12 mouse cellular contexts compared by ENCODE assay signal in the genomic region with DNA sequence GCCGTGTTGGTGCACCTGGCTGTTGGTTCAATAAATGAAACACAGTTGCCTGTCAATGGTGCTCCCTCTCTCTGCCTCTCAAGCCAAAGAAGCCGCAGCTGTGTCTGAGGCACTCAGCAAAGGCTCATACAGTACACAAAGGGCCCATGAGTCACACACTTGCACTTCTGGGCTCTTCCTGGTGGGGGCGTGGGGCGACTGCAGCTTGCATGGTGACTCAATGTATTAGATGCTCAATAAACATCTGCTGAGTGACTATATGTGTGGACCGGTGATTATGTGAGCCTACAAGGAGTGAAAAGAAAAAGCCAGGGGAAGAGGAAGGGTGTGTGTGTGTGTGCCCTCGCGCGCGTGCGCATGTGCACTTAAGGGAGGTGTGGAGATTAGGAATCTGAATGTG. TPM values are rescaled to one million over a fixed set of nuclear protein-coding genes. Genes with fewer than 3 reads are reported as not detected.
A peak's percentile ranks its signal among the peaks of the same experiment; 100 is the strongest.
DNase-seq lines count a peak whose midpoint lies in the region; ATAC-seq and TF ChIP-seq lines count a peak whose summit lies in the region.
"Had no signal": no experiment of that assay in that cellular context is flagged by ENCODE, and none has a peak within 500 bp of the region (broad histone marks: within the 10 kb centered on the region; RNA-seq: fewer than 3 reads in every experiment).

No protein-coding gene starts in this region.

- H3K27me3 ChIP-seq in forebrain, embryonic 10.5 days (ENCODE audit: poor library complexity, severe bottlenecking) = no peaks in the 10 kb centered on the region
- no peaks in the 10 kb centered on the region for H3K27me3 ChIP-seq in forebrain, embryonic 14.5 days (replicated peaks; ENCODE audit: control insufficient read depth, insufficient read depth, low read length)
- no peaks in the 10 kb centered on the region for H3K27me3 ChIP-seq in midbrain, postnatal 0 days (ENCODE audit: insufficient read depth, low read length)
- H3K27me3 ChIP-seq in midbrain, embryonic 14.5 days (ENCODE audit: control insufficient read depth, insufficient read depth, low read length) = no peaks in the 10 kb centered on the region
- H3K27me3 ChIP-seq in small intestine, adult 2 months (ENCODE audit: control insufficient read depth, insufficient read depth, low read length) = no peaks in the 10 kb centered on the region

- peaks cover 33% of the 10 kb centered on the region for H3K4me1 ChIP-seq in forebrain, embryonic 10.5 days
- H3K4me1 ChIP-seq in forebrain, embryonic 14.5 days (ENCODE audit: control insufficient read depth, insufficient read depth, low read length) = peaks cover 15% of the 10 kb centered on the region
- H3K4me1 ChIP-seq in midbrain, postnatal 0 days (ENCODE audit: insufficient read depth, low read length) = peaks cover 19% of the 10 kb centered on the region; the same call in 1 of the 2 replicates
- peaks cover 23% of the 10 kb centered on the region for H3K4me1 ChIP-seq in midbrain, embryonic 14.5 days (ENCODE audit: control insufficient read depth, insufficient read depth, low read length)
- H3K4me1 ChIP-seq in small intestine, adult 2 months (ENCODE audit: control insufficient read depth, insufficient read depth, insufficient read length, low read length) = peaks cover 13% of the 10 kb centered on the region

- DNase-seq in forebrain, embryonic 10.5 days (ENCODE audit: extremely low spot score, low spot score) = no peak
- no peak for DNase-seq in forebrain, embryonic 14.5 days (ENCODE audit: low spot score)
- no peak for DNase-seq in midbrain, postnatal 0 days (ENCODE audit: low spot score)
- no peak for DNase-seq in midbrain, embryonic 14.5 days
- DNase-seq in ES-CJ7 (ENCODE audit: low read depth, low spot score) = peak; percentile 38
- no peak for DNase-seq in adrenal gland, adult (ENCODE audit: inconsistent age in 2 of 2, low spot score in 1 of 2)
- DNase-seq in adrenal gland, postnatal 36 days = no peak
- DNase-seq: kidney, adult 11 months; layer of hippocampus, postnatal 36 days had no signal

- peak; percentile 14; the same call in 1 of the 2 replicates for TF ChIP-seq CTCF in midbrain, postnatal 0 days (IDR thresholded peaks at IDR 0.05)
- TF ChIP-seq CTCF in small intestine, adult 2 months (IDR thresholded peaks at IDR 0.05; ENCODE audit: extremely low read depth, insufficient read length, insufficient replicate concordance, low read depth, low read length) = peak; percentile 8; the same call in 1 of the 2 replicates

- 95% methylated on average over 10 of the region's 10 CpGs for WGBS in forebrain, embryonic 10.5 days
- 90% methylated on average over 10 of the region's 10 CpGs for WGBS in forebrain, embryonic 14.5 days
- WGBS in midbrain, postnatal 0 days = 91% methylated on average over 10 of the region's 10 CpGs
- 91% methylated on average over 10 of the region's 10 CpGs for WGBS in midbrain, embryonic 14.5 days
- 93% methylated on average over 10 of the region's 10 CpGs for WGBS in small intestine, adult 2 months

- 0 out of 2 replicates have a peak overlapping the region, but pooled peaks have one; percentile 70 for H3K4me3 ChIP-seq in forebrain, embryonic 10.5 days
- H3K4me3 ChIP-seq in forebrain, embryonic 14.5 days (ENCODE audit: low read depth, low read length) = no peak overlapping the region
- H3K4me3 ChIP-seq in midbrain, postnatal 0 days (ENCODE audit: low read depth, low read length) = no peak overlapping the region
- H3K4me3 ChIP-seq in midbrain, embryonic 14.5 days (replicated peaks; ENCODE audit: low read depth, low read length) = no peak overlapping the region
- no peak overlapping the region for H3K4me3 ChIP-seq in small intestine, adult 2 months (ENCODE audit: low read depth, low read length)

- TF ChIP-seq POLR2A in small intestine, adult 2 months (IDR thresholded peaks at IDR 0.05; ENCODE audit: low read depth, low read length) = no peak

- H3K9me3 ChIP-seq in forebrain, embryonic 10.5 days = no peaks in the 10 kb centered on the region
- H3K9me3 ChIP-seq in forebrain, embryonic 14.5 days (replicated peaks; ENCODE audit: control insufficient read depth, low read length) = no peaks in the 10 kb centered on the region
- no peaks in the 10 kb centered on the region for H3K9me3 ChIP-seq in midbrain, postnatal 0 days (ENCODE audit: low read length)
- H3K9me3 ChIP-seq in midbrain, embryonic 14.5 days (ENCODE audit: control insufficient read depth, low read length) = no peaks in the 10 kb centered on the region

- H3K9ac ChIP-seq in forebrain, embryonic 14.5 days (ENCODE audit: low read length) = no peak overlapping the region
- no peak overlapping the region for H3K9ac ChIP-seq in midbrain, postnatal 0 days (replicated peaks; ENCODE audit: low read length, poor library complexity, severe bottlenecking)
- H3K9ac ChIP-seq in midbrain, embryonic 14.5 days (replicated peaks; ENCODE audit: low read length) = no peak overlapping the region

- no peak for ATAC-seq in forebrain, embryonic 14.5 days
- ATAC-seq in midbrain, postnatal 0 days (ENCODE audit: low FRiP score) = no peak
- ATAC-seq in midbrain, embryonic 14.5 days (ENCODE audit: low FRiP score, low TSS enrichment) = no peak

- H3K36me3 ChIP-seq in forebrain, embryonic 10.5 days (replicated peaks) = peaks cover 34% of the 10 kb centered on the region
- peaks cover 13% of the 10 kb centered on the region; the same call in 1 of the 2 replicates for H3K36me3 ChIP-seq in forebrain, embryonic 14.5 days (ENCODE audit: control insufficient read depth, insufficient read depth, low read length)
- H3K36me3 ChIP-seq in midbrain, postnatal 0 days (ENCODE audit: insufficient read depth, low read length) = 0 out of 2 replicates have a peak, but pooled peaks cover 3% of the 10 kb centered on the region
- H3K36me3 ChIP-seq in midbrain, embryonic 14.5 days (ENCODE audit: control insufficient read depth, insufficient read depth, low read length) = peaks cover 6% of the 10 kb centered on the region
- no peaks in the 10 kb centered on the region for H3K36me3 ChIP-seq in small intestine, adult 2 months (ENCODE audit: control insufficient read depth, insufficient read depth, low read length)

- H3K4me2 ChIP-seq in forebrain, embryonic 14.5 days (ENCODE audit: low read length) = no peak overlapping the region
- no peak overlapping the region for H3K4me2 ChIP-seq in midbrain, postnatal 0 days (ENCODE audit: low read depth, low read length, poor library complexity, severe bottlenecking)
- H3K4me2 ChIP-seq in midbrain, embryonic 14.5 days (ENCODE audit: low read length) = no peak overlapping the region
- H3K4me2 ChIP-seq: heart, embryonic 11.5 days had no signal

- H3K27ac ChIP-seq in forebrain, embryonic 10.5 days = no peak overlapping the region
- H3K27ac ChIP-seq in forebrain, embryonic 14.5 days (ENCODE audit: low read depth, low read length) = no peak overlapping the region
- H3K27ac ChIP-seq in midbrain, postnatal 0 days (ENCODE audit: low read depth, low read length) = no peak overlapping the region
- H3K27ac ChIP-seq in midbrain, embryonic 14.5 days (replicated peaks; ENCODE audit: low read depth, low read length) = no peak overlapping the region
- H3K27ac ChIP-seq in small intestine, adult 2 months (ENCODE audit: insufficient read depth, low read depth, low read length) = no peak overlapping the region

RNA-seq across cellular contexts. Expression of a gene that starts 2.3 kb away (rescaled TPM):
- polyA plus RNA-seq in forebrain, embryonic 10.5 days (2016; fragmentation: Nextera tagmentation; extraction: Ambion mirVana) = 158 and 162 TPM in 2 replicates
- 137 and 165 TPM in 2 replicates for polyA plus RNA-seq in forebrain, embryonic 14.5 days (2014; fragmentation: Nextera tagmentation; extraction: Ambion mirVana)
- 29.5 and 37.3 TPM in 2 replicates for total RNA-seq in midbrain, postnatal 0 days (2014; rRNA removed)
- polyA plus RNA-seq in midbrain, postnatal 0 days (2015; fragmentation: Nextera tagmentation; extraction: Ambion mirVana) = 116 and 120 TPM in 2 replicates
- polyA plus RNA-seq in midbrain, embryonic 14.5 days (2014; fragmentation: Nextera tagmentation; extraction: Ambion mirVana) = 102 and 110 TPM in 2 replicates
- 9.3 and 18.7 TPM in 2 replicates for polyA plus RNA-seq in small intestine, adult 2 months (2012; rRNA removed)
- total RNA-seq in adrenal gland, postnatal 36 days (2021) = 10 to 100 TPM; 16.0 to 18.8 TPM

RNA-seq across cellular contexts. Expression of a gene that starts 34.5 kb away (rescaled TPM):
- not detected in 2 replicates for polyA plus RNA-seq in forebrain, embryonic 10.5 days (2016; fragmentation: Nextera tagmentation; extraction: Ambion mirVana)
- 0.19 and 1.3 TPM in 2 replicates for polyA plus RNA-seq in forebrain, embryonic 14.5 days (2014; fragmentation: Nextera tagmentation; extraction: Ambion mirVana)
- 0.61 and 3.6 TPM in 2 replicates for total RNA-seq in midbrain, postnatal 0 days (2014; rRNA removed)
- polyA plus RNA-seq in midbrain, postnatal 0 days (2015; fragmentation: Nextera tagmentation; extraction: Ambion mirVana) = 1.9 and 3.3 TPM in 2 replicates
- polyA plus RNA-seq in midbrain, embryonic 14.5 days (2014; fragmentation: Nextera tagmentation; extraction: Ambion mirVana) = 7.2 and 9.6 TPM in 2 replicates
- not detected in 2 replicates for polyA plus RNA-seq in small intestine, adult 2 months (2012; rRNA removed)
- not detected for total RNA-seq in adrenal gland, postnatal 36 days (2021)
- polyA plus RNA-seq: erythroblast, embryonic 14.5 days had no signal

RNA-seq across cellular contexts. Expression of a gene that starts 51.8 kb away (rescaled TPM):
- 0.05 and 0.20 TPM in 2 replicates for polyA plus RNA-seq in forebrain, embryonic 10.5 days (2016; fragmentation: Nextera tagmentation; extraction: Ambion mirVana)
- polyA plus RNA-seq in forebrain, embryonic 14.5 days (2014; fragmentation: Nextera tagmentation; extraction: Ambion mirVana) = 4.7 and 7.0 TPM in 2 replicates
- total RNA-seq in midbrain, postnatal 0 days (2014; rRNA removed) = 22.3 and 22.6 TPM in 2 replicates
- 15.7 and 16.7 TPM in 2 replicates for polyA plus RNA-seq in midbrain, postnatal 0 days (2015; fragmentation: Nextera tagmentation; extraction: Ambion mirVana)
- polyA plus RNA-seq in midbrain, embryonic 14.5 days (2014; fragmentation: Nextera tagmentation; extraction: Ambion mirVana) = 12.7 and 19.7 TPM in 2 replicates
- polyA plus RNA-seq in small intestine, adult 2 months (2012; rRNA removed) = 0.04 TPM in 1 of 2 replicates, not detected in the other
- under 1 TPM; 0.20 to 0.26 TPM for total RNA-seq in adrenal gland, postnatal 36 days (2021)
- polyA plus RNA-seq: erythroblast, embryonic 14.5 days had no signal
